ENCODE assay signal across 9 mouse cellular contexts in the genomic region with DNA sequence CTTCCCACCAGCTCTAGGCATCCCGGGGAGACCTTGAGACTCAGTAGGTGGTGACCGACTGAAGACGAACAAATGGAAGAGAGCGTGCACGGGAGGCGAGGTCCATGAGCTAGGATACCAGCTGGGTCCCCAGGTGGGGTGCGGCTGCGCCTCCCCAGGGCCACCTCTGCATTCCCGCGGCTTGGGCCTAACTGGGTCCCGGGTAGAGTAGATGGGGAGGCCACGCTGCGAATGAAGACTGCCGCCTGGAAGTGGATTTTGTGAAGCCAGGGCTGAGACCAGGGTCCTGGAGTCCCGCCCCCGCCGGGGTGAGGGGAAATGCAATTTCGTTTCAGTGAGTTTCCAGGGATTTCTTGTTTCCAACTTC. TPM values are rescaled to one million over a fixed set of nuclear protein-coding genes. Genes with fewer than 3 reads are reported as not detected.
DNase-seq lines count a peak whose midpoint lies in the region; ATAC-seq lines count a peak whose summit lies in the region.
"Had no signal": no experiment of that assay in that cellular context is flagged by ENCODE, and none has a peak within 500 bp of the region (broad histone marks: within the 10 kb centered on the region; RNA-seq: fewer than 3 reads in every experiment).

No protein-coding gene starts in this region.

- no peak overlapping the region for H3K9ac ChIP-seq in hindbrain, embryonic 16.5 days (ENCODE audit: low read depth, low read length)
- peak overlapping the region; percentile 34; the same call in 1 of the 2 replicates for H3K9ac ChIP-seq in neural tube, embryonic 13.5 days
- H3K9ac ChIP-seq: liver, embryonic 15.5 days had no signal

- H3K4me1 ChIP-seq in megakaryocyte, embryonic 14.5 days, result peaks cover 63% of the 10 kb centered on the region
- H3K4me1 ChIP-seq in hindbrain, embryonic 16.5 days (ENCODE audit: control insufficient read depth, insufficient read depth, low read depth, low read length), result peaks cover 23% of the 10 kb centered on the region
- peaks cover 48% of the 10 kb centered on the region for H3K4me1 ChIP-seq in neural tube, embryonic 13.5 days (replicated peaks)

- H3K36me3 ChIP-seq in megakaryocyte, embryonic 14.5 days (replicated peaks; ENCODE audit: low read length), result no peaks in the 10 kb centered on the region
- no peaks in the 10 kb centered on the region for H3K36me3 ChIP-seq in hindbrain, embryonic 16.5 days (ENCODE audit: control insufficient read depth, insufficient read depth, low read length)
- no peaks in the 10 kb centered on the region for H3K36me3 ChIP-seq in neural tube, embryonic 13.5 days
- H3K36me3 ChIP-seq: liver, embryonic 15.5 days had no signal

- H3K4me3 ChIP-seq in megakaryocyte, embryonic 14.5 days (replicated peaks), result peak overlapping the region; percentile 72
- peak overlapping the region; percentile 18 for H3K4me3 ChIP-seq in hindbrain, embryonic 16.5 days (ENCODE audit: low read length)
- peak overlapping the region; percentile 24 for H3K4me3 ChIP-seq in neural tube, embryonic 13.5 days
- H3K4me3 ChIP-seq: liver, embryonic 15.5 days had no signal

- WGBS in hindbrain, embryonic 16.5 days, result 2% methylated on average over 18 of the region's 18 CpGs
- WGBS in neural tube, embryonic 13.5 days, result 0% methylated on average over 18 of the region's 18 CpGs

- peak overlapping the region; percentile 14; the same call in 1 of the 2 replicates for H3K27ac ChIP-seq in hindbrain, embryonic 16.5 days (ENCODE audit: low read depth, low read length)
- H3K27ac ChIP-seq in neural tube, embryonic 13.5 days (replicated peaks), result peak overlapping the region; percentile 67; the same call in 1 of the 2 replicates
- H3K27ac ChIP-seq: liver, embryonic 15.5 days had no signal

- peak overlapping the region; percentile 35; the same call in 1 of the 2 replicates for H3K4me2 ChIP-seq in hindbrain, embryonic 16.5 days (ENCODE audit: low read length)
- peak overlapping the region; percentile 34 for H3K4me2 ChIP-seq in neural tube, embryonic 13.5 days

- H3K27me3 ChIP-seq in megakaryocyte, embryonic 14.5 days (replicated peaks), result peaks cover 83% of the 10 kb centered on the region
- H3K27me3 ChIP-seq in hindbrain, embryonic 16.5 days (replicated peaks; ENCODE audit: control insufficient read depth, insufficient read depth, low read length), result peaks cover 15% of the 10 kb centered on the region
- peaks cover 86% of the 10 kb centered on the region for H3K27me3 ChIP-seq in neural tube, embryonic 13.5 days

- no peak for ATAC-seq in megakaryocyte, adult 5-6 weeks (ENCODE audit: poor library complexity, severe bottlenecking)
- ATAC-seq in hindbrain, embryonic 16.5 days, result no peak
- no peak for ATAC-seq in neural tube, embryonic 13.5 days (ENCODE audit: low read depth)

- peak; percentile 17 for DNase-seq in cerebellum, adult 9-11 months
- DNase-seq in cerebellum, adult 11 months, result no peak
- no peak for DNase-seq in layer of hippocampus, adult 9-11 months
- DNase-seq in adrenal gland, postnatal 4 days (ENCODE audit: low spot score in 2 of 2), result no peak

- no peaks in the 10 kb centered on the region for H3K9me3 ChIP-seq in megakaryocyte, embryonic 14.5 days
- H3K9me3 ChIP-seq in hindbrain, embryonic 16.5 days (ENCODE audit: control insufficient read depth, low read length), result no peaks in the 10 kb centered on the region
- no peaks in the 10 kb centered on the region for H3K9me3 ChIP-seq in neural tube, embryonic 13.5 days
- H3K9me3 ChIP-seq: liver, embryonic 15.5 days had no signal

RNA-seq across cellular contexts. Expression of gene Sp9, which starts 6.0 kb away (rescaled TPM):
- not detected in 2 replicates for polyA plus RNA-seq in megakaryocyte, embryonic 14.5 days (2012; ENCODE audit: insufficient read depth, low replicate concordance)
- not detected in 2 replicates for total RNA-seq in megakaryocyte, adult 5-6 weeks (2015)
- not detected in 2 replicates for total RNA-seq in megakaryocyte, adult 5-6 weeks (2017)
- polyA plus RNA-seq in hindbrain, embryonic 16.5 days (2015; fragmentation: Nextera tagmentation; extraction: Ambion mirVana), result 0.35 and 0.96 TPM in 2 replicates
- 1.5 TPM in 2 replicates for polyA plus RNA-seq in neural tube, embryonic 13.5 days (2015; fragmentation: Nextera tagmentation; extraction: Ambion mirVana)
- under 1 TPM in 1 of 2 experiments, not detected in 1; 0.20 TPM for total RNA-seq in adrenal gland, postnatal 4 days (2021)
- polyA plus RNA-seq: liver, embryonic 15.5 days had no signal

RNA-seq across cellular contexts. Expression of gene Scrn3, which starts 34.7 kb away (rescaled TPM):
- 0.10 TPM in 1 of 2 replicates, not detected in the other for polyA plus RNA-seq in megakaryocyte, embryonic 14.5 days (2012; ENCODE audit: insufficient read depth, low replicate concordance)
- 9.0 and 9.5 TPM in 2 replicates for total RNA-seq in megakaryocyte, adult 5-6 weeks (2015)
- total RNA-seq in megakaryocyte, adult 5-6 weeks (2017), result 8.0 and 15.7 TPM in 2 replicates
- 8.2 and 8.4 TPM in 2 replicates for polyA plus RNA-seq in hindbrain, embryonic 16.5 days (2015; fragmentation: Nextera tagmentation; extraction: Ambion mirVana)
- polyA plus RNA-seq in neural tube, embryonic 13.5 days (2015; fragmentation: Nextera tagmentation; extraction: Ambion mirVana), result 9.0 and 10.2 TPM in 2 replicates
- total RNA-seq in adrenal gland, postnatal 4 days (2021), result 10 to 100 TPM; 15.1 to 22.8 TPM

RNA-seq across cellular contexts. Expression of gene Cir1, which starts 34.8 kb away (rescaled TPM):
- 14.8 TPM in 1 of 2 replicates, not detected in the other for polyA plus RNA-seq in megakaryocyte, embryonic 14.5 days (2012; ENCODE audit: insufficient read depth, low replicate concordance)
- total RNA-seq in megakaryocyte, adult 5-6 weeks (2015), result 13.6 and 14.0 TPM in 2 replicates
- 15.2 and 17.2 TPM in 2 replicates for total RNA-seq in megakaryocyte, adult 5-6 weeks (2017)
- polyA plus RNA-seq in hindbrain, embryonic 16.5 days (2015; fragmentation: Nextera tagmentation; extraction: Ambion mirVana), result 20.9 and 23.8 TPM in 2 replicates
- polyA plus RNA-seq in neural tube, embryonic 13.5 days (2015; fragmentation: Nextera tagmentation; extraction: Ambion mirVana), result 29.2 and 30.4 TPM in 2 replicates
- 10 to 100 TPM; 25.3 to 28.8 TPM for total RNA-seq in adrenal gland, postnatal 4 days (2021)

RNA-seq across cellular contexts. Expression of gene Ola1, which starts 59.0 kb away (rescaled TPM):
- polyA plus RNA-seq in megakaryocyte, embryonic 14.5 days (2012; ENCODE audit: insufficient read depth, low replicate concordance), result 25.8 and 26.7 TPM in 2 replicates
- total RNA-seq in megakaryocyte, adult 5-6 weeks (2015), result 85.1 and 87.6 TPM in 2 replicates
- total RNA-seq in megakaryocyte, adult 5-6 weeks (2017), result 82.6 and 89.2 TPM in 2 replicates
- polyA plus RNA-seq in hindbrain, embryonic 16.5 days (2015; fragmentation: Nextera tagmentation; extraction: Ambion mirVana), result 97.0 and 110 TPM in 2 replicates
- polyA plus RNA-seq in neural tube, embryonic 13.5 days (2015; fragmentation: Nextera tagmentation; extraction: Ambion mirVana), result 102 and 110 TPM in 2 replicates
- total RNA-seq in adrenal gland, postnatal 4 days (2021), result 10 to 100 TPM; 54.5 to 56.9 TPM

Comparison
In these comparisons a context has a peak if more than half of its experiments do, and no peak if none do; other contexts are left out.
1. H3K4me3 ChIP-seq: peak in every context shown above with its lines; median percentile 72 in megakaryocyte, embryonic 14.5 days; 24 in neural tube, embryonic 13.5 days; 18 in hindbrain, embryonic 16.5 days.